Mouse (Mus musculus) Patski (cell line): ENCODE measurements around the gene Crim1. TPM values are rescaled to one million over a fixed set of nuclear protein-coding genes. Genes with fewer than 3 reads are reported as not detected.

Source experiments
- ATAC-seq: fragments of 100-300 bp; one replicate; pipeline ENCODE4 v1.8.0; 2021
- CTCF ChIA-PET: fragments of 350-600 bp; sonication (Branson Sonifier 250); formaldehyde crosslinking; loops from one replicate; lab custom pipeline; 2022; ENCODE audit warnings: inconsistent platforms; lab: Charles Lee
- POLR2A ChIA-PET: fragments of 350-600 bp; sonication (Branson Sonifier 250); formaldehyde crosslinking; loops from one replicate; lab custom pipeline; 2022; ENCODE audit warnings: antibody characterized with exemption, inconsistent platforms; lab: Charles Lee
- DNase-seq: peaks from one replicate; pipeline ENCODE4 v3.0.0-alpha.2; 2011; ENCODE audit warnings: low read depth, low spot score
- H3K27me3 ChIP-seq: fragments of 371-371 bp; one replicate; pipeline ENCODE4 v1.5.1; 2021
- CTCF ChIP-seq: fragments of 100-300 bp; IDR thresholded peaks from one replicate; pipeline ENCODE4 v1.5.1; 2021
- in situ Hi-C: fragments of 300-500 bp; cut with MboI; formaldehyde crosslinking; loops from 3 replicates; pipeline ENCODE4 v1.11.1; 2018; ENCODE audit warnings: low pct_unique_long_range_greater_than_20kb, mixed read lengths
- polyA plus RNA-seq: library from polyadenylated mRNA; unstranded; gene quantifications from one replicate; pipeline ENCODE4 v1.2.3, GENCODE M21; 2021

Gene Crim1
- polyA plus RNA-seq, 1 experiment from 2014 or later: 243 TPM

GRCm38 (mm10) chr17:78417381-78418281 lies 217.6 kb downstream of the Crim1 start, which contains the start of gene Fez2:
Gene Fez2, minus strand, starts transcription at chr17:78418152.
- ChIA-PET POLR2A (interaction anchor here (1.0 kb wide), 1 partner anchor 199 kb away, joined by 3 read pairs; no protein-coding TSS in a partner anchor), CTCF (interaction anchor here (0.8 to 2.4 kb wide), 6 partner anchors 10 to 25 kb away, joined by 3 to 14 read pairs (median 4); no protein-coding TSS in a partner anchor)
- H3K27me3 ChIP-seq: no peaks in the 10 kb centered on the region
- in situ Hi-C loops: no loop called here
- no peak for TF ChIP-seq CTCF
- ATAC-seq (peak; percentile 97), DNase-seq (peak; percentile 39)

DNA sequence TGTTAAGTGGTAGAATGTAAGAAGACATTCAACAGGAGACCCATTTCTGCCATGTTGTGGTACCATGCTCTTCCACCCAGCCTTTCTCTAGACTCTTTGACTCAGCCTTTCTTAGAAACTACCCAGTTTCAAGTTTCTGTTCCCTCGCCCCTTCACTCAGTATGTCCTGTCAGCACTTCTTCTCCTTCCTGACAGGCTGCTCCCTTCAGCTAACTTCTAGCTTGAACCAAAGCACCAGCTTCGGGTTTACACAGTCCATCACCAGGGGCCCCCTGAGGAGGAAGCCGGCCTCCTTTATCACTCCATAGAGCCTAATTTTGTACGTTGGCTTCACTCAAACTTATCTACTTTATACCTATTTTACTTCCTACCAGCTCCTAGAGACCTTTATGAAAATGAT lies 219.2 kb downstream of the Crim1 start:
- ATAC-seq (no peak), DNase-seq (no peak)
- H3K27me3 ChIP-seq: no peaks in the 10 kb centered on the region
- POLR2A ChIA-PET: no interaction called here
- CTCF ChIA-PET: interaction anchor here (1.2 to 2.4 kb wide), 4 partner anchors 9 to 16 kb away, joined by 4 to 14 read pairs (median 9); no protein-coding TSS in a partner anchor
- in situ Hi-C loops: no loop called here
- TF ChIP-seq CTCF: no peak

DNA sequence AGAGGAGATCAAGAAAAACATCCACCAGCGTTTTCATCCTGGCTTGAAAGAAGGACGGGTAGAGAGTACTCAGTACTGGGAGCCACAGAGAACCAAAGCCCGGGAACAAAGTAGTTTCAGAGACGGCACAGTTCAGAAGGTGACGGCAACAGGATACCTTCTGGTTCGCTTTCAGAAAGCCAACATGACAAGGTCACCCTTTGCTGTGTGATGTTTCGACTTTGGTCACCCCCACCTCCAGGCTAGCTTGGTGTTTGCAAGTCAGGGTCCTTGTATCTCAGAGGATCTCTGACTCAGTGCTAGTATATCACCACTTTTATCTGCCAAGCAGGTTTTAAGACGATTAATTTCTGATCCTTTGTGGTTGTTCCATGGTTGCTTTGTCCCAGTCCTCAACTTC lies 225.0 kb downstream of the Crim1 start:
- CTCF ChIA-PET: interaction anchor here (1.1 to 2.3 kb wide), 2 partner anchors 9 to 13 kb away, joined by 3 to 5 read pairs; no protein-coding TSS in a partner anchor

More for the DNA sequence above, 225.0 kb downstream of the Crim1 start:
- no peaks in the 10 kb centered on the region for H3K27me3 ChIP-seq
- no peak for TF ChIP-seq CTCF
- in situ Hi-C loops: no loop called here
- ATAC-seq (no peak), DNase-seq (no peak)
- POLR2A ChIA-PET: no interaction called here

Other genes starting within 250 kb of the Crim1 start
- gene Fez2, start 217.9 kb downstream of the Crim1 start, polyA plus RNA-seq: 86.4 TPM